Mouse (Mus musculus) cerebellum, adult 2 months (tissue): ENCODE data around the gene Psenen. TPM values are rescaled to one million over a fixed set of nuclear protein-coding genes. Genes with fewer than 3 reads are reported as not detected.

Source experiments
- DNase-seq, 2 experiments: peaks; one replicate each; pipeline ENCODE4 v3.0.0; 2021
- H3K27ac ChIP-seq: fragments of 200-500 bp; 2 replicates; pipeline ENCODE4 v1.5.1; 2012; ENCODE audit warnings: low read length, control low read depth, inconsistent platforms; ENCODE audit not compliant: insufficient read depth
- H3K27me3 ChIP-seq: fragments of 200-500 bp; 2 replicates; pipeline ENCODE4 v1.6.1; 2012; ENCODE audit warnings: inconsistent platforms, mild to moderate bottlenecking, low read length, moderate library complexity; ENCODE audit not compliant: control insufficient read depth, insufficient read depth
- H3K4me1 ChIP-seq: fragments of 200-500 bp; 2 replicates; pipeline ENCODE4 v1.6.1; 2011; ENCODE audit warnings: low read length; ENCODE audit not compliant: control insufficient read depth, insufficient read depth
- H3K4me3 ChIP-seq: fragments of 200-500 bp; replicated peaks from 2 replicates; pipeline ENCODE3; 2011; ENCODE audit warnings: mild to moderate bottlenecking, low read depth, low read length, control low read depth; ENCODE audit not compliant: insufficient read depth
- CTCF ChIP-seq: fragments of 200-500 bp; IDR thresholded peaks from 2 replicates; pipeline ENCODE4 v1.5.1; 2011; ENCODE audit warnings: low read depth, mild to moderate bottlenecking, control low read depth, low read length, moderate library complexity, borderline replicate concordance; ENCODE audit not compliant: insufficient read depth
- POLR2A ChIP-seq: fragments of 200-500 bp; IDR thresholded peaks from 2 replicates; pipeline ENCODE4 v1.6.1; 2011; ENCODE audit warnings: low read length, control low read depth, borderline replicate concordance; ENCODE audit not compliant: insufficient read depth
- WGBS: fragments of 180-500 bp; shearing (Covaris S2); methylation state at CpG from one replicate; pipeline ENCODE4 v1.1.7; 2018; 5-methylcytosine and 5-hydroxymethylcytosine counted together
- polyA plus RNA-seq: library from polyadenylated mRNA; depleted of rRNA; stranded (reverse); fragments of >200 nt; gene quantifications from 2 replicates; pipeline ENCODE4 v1.2.3, GENCODE M21; 2012

The Psenen gene
- polyA plus RNA-seq, 1 experiment = 147 TPM

DNA sequence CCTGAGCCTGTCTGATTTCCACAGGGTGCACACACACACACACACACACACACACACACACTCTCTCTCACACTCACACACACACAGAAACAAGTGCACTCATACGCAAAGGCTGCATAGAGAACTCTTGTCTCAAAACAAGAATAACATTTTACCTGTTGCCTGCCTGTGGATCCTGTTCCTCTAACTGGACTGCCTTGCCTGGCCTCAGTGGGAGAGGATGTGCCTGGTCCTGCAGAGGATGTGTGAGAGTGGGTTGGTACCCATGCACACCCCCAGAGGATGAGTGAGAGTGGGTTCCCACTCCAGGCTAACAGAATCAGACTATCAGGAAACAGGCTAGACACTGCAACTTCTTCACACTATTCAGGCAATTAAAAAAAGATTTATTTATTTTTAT lies 12.8 kb downstream of the Psenen start:
- Histone ChIP-seq H3K27me3 (no peaks in the 10 kb centered on the region), H3K27ac (no peak overlapping the region), H3K4me3 (no peak overlapping the region), H3K4me1 (peaks cover 3% of the 10 kb centered on the region; the same call in 1 of the 2 replicates)
- 100% methylated on average over 1 of the region's 1 CpGs for WGBS
- TF ChIP-seq CTCF (no peak), POLR2A (no peak)
- DNase-seq = no peak

GRCm38 (mm10) chr7:30549880-30550279 lies 13.5 kb downstream of the Psenen start:
- no peak for DNase-seq
- H3K27ac ChIP-seq = no peak overlapping the region
- no peaks in the 10 kb centered on the region for H3K27me3 ChIP-seq
- H3K4me1 ChIP-seq = peaks cover 3% of the 10 kb centered on the region; the same call in 1 of the 2 replicates
- no peak overlapping the region for H3K4me3 ChIP-seq
- TF ChIP-seq CTCF (no peak), POLR2A (no peak)
- WGBS = 76% methylated on average over 2 of the region's 2 CpGs

DNA sequence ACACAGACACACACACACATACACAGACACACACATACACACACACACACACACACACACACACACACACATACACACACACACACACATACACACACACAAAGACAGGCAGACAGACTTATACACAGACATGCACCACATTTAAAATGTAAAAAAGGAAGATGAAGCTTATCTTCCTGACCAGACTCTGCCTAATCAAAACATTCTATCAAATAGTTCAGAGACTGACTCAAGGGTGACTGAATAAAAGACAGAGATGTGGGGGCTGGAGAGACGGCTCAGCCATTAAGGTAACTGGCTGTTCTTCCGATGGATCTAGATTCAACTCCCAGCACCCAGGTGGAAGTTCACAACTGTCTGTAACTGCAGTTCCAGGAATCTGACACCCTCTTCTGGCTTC lies 19.1 kb downstream of the Psenen start:
- H3K4me1 ChIP-seq = no peaks in the 10 kb centered on the region
- no peak overlapping the region for H3K27ac ChIP-seq
- TF ChIP-seq CTCF = no peak
- TF ChIP-seq POLR2A = no peak
- 95% methylated on average over 2 of the region's 2 CpGs for WGBS
- H3K4me3 ChIP-seq = no peak overlapping the region
- no peak for DNase-seq
- no peaks in the 10 kb centered on the region for H3K27me3 ChIP-seq

GRCm38 (mm10) chr7:30540572-30540971 lies 22.9 kb downstream of the Psenen start:
- TF ChIP-seq POLR2A = no peak
- no peak for TF ChIP-seq CTCF
- H3K27ac ChIP-seq = no peak overlapping the region
- no peak overlapping the region for H3K4me3 ChIP-seq
- 88% methylated on average over 7 of the region's 7 CpGs for WGBS
- H3K4me1 ChIP-seq = no peaks in the 10 kb centered on the region
- H3K27me3 ChIP-seq = no peaks in the 10 kb centered on the region
- DNase-seq = no peak

GRCm38 (mm10) chr7:30534633-30535577 lies 28.5 kb downstream of the Psenen start, which contains the start of gene Arhgap33:
TSS of gene Arhgap33 (minus strand) at chr7:30535060.
- H3K4me1 ChIP-seq = peaks cover 5% of the 10 kb centered on the region
- no peak within 1 kb of the TSS for H3K27ac ChIP-seq
- peak; percentile 95 to 97 for DNase-seq
- TF ChIP-seq POLR2A = no peak
- no peak for TF ChIP-seq CTCF
- H3K4me3 ChIP-seq = peak within 1 kb of the TSS; percentile 88
- no peaks in the 10 kb centered on the region for H3K27me3 ChIP-seq
- 2% methylated on average over 84 of the region's 84 CpGs for WGBS

DNA sequence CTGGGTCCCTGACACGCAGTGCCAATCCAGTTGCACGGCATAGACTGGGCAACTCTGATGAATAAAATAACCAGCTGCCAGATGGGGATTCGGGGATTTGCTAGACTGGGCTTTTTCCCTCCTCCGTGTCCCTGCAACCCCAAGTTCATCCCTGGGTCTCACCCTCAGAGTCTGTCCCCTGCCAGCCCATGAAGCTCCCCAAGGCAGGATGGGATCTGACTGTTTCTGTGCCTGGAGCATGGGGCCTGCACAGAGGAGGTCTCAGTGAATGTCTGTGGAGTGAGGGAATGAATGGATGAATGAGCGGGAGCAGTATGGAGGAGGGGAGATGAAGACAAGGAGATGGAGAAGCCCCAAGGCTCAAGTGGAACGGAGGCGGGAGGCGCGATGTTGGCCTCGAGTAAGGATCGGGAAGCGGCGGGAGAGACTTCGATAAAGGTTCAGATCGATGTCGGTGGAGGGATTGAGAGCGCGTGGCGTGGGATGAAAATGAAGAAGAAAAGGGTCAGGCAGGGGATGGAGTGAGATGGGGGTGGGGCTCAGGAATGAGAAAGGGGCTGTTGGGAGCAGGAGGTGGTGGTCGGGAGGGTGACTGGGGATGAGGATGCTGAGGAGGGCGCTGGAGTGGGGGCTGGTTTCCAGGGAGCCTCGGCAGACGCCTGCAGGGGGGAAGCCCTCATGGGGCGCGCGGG lies 29.3 kb downstream of the Psenen start:
- no peak for TF ChIP-seq CTCF
- no peak for TF ChIP-seq POLR2A
- peaks cover 5% of the 10 kb centered on the region for H3K4me1 ChIP-seq
- no peaks in the 10 kb centered on the region for H3K27me3 ChIP-seq
- 6% methylated on average over 25 of the region's 26 CpGs for WGBS
- no peak overlapping the region for H3K27ac ChIP-seq
- peak overlapping the region; percentile 88 for H3K4me3 ChIP-seq
- peak in 1 of 2 experiments; percentile 45 for DNase-seq

- DNase-seq = no peak
- 37% methylated on average over 8 of the region's 8 CpGs for WGBS
- no peak overlapping the region for H3K4me3 ChIP-seq
- no peak overlapping the region for H3K27ac ChIP-seq
- H3K27me3 ChIP-seq = no peaks in the 10 kb centered on the region
- peaks cover 5% of the 10 kb centered on the region for H3K4me1 ChIP-seq
- TF ChIP-seq POLR2A = no peak
- no peak for TF ChIP-seq CTCF
Observed at GRCm38 (mm10) chr7:30532931-30533330, 30.5 kb downstream of the Psenen start.
